Mouse (Mus musculus) MEL-GATA-1-ER (cell line): Measurements from ENCODE around the gene Gng12.
"Not testable (repeated sequence)": the region's sequence is repeated elsewhere in the genome, so short reads cannot be mapped to it uniquely, and the experiment has no call there.

Experiments used
- DNase-seq: peaks from one replicate; pipeline ENCODE4 v3.0.0-alpha.2; 2012; ENCODE audit warnings: low read depth; ENCODE audit errors: extremely low read depth

The Gng12 gene

DNA sequence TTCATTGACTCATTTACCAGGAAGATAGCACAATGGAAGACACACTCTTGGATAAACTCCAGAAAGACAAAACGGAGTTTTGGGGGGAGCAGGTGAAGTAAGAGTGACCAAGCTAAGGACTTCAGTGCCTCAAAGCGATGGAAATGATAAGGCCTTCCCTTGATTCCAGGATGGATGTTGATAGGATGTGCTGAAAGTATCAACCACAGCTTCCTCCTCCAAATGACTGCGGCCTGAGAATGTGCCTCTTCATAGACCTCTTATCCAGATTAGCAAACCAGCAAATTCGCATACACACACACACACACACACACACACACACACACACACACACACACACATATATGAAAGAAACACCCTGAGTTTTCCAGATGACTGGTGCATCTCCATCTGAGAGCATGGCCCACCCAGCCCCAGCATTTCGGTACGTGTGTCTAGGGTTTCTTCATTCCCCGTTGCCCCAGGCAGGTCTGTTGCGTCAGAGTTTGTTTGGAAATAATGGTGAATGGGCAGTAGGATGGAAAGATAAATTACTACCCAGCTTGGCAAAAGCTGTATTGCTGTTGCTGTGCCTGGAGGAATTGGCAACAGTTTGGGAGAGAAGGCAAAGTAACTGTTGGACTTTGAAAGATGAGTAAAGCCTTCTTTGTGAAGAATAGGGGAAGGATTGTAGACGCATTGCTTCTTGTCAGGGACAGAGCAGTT is 131.4 kb downstream of the Gng12 start:
- peak; percentile 25 for DNase-seq

DNA sequence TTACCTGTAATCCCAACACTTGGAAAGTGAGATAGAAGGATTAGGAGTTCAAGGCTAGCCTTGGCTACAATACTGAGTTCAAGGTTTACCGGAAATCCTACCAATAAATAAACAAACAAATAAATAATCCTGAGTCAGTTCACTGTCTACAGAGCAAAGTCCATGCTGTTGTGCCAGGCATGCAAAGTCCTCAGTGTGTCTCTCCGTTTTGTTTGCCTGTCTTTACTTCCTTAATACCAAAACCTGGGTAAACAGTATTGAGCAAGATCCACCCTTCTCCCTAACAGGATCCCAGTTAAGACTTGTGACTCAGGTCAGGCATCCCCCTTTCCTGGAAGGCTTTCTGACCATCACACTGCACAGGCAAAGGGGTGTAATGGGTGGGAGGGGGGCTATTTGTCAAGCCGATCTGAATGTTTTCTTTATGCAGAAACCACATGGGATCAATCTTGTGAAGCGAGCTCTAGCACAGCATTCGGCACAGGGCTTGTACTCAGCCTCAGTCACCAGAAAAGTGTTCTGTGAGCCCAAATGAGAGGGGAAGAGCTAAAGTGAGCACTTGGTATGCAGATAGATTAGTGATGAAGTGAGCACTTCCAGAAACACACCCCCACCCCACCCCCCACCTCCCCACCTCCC is 133.2 kb downstream of the Gng12 start:
- no peak for DNase-seq

DNA sequence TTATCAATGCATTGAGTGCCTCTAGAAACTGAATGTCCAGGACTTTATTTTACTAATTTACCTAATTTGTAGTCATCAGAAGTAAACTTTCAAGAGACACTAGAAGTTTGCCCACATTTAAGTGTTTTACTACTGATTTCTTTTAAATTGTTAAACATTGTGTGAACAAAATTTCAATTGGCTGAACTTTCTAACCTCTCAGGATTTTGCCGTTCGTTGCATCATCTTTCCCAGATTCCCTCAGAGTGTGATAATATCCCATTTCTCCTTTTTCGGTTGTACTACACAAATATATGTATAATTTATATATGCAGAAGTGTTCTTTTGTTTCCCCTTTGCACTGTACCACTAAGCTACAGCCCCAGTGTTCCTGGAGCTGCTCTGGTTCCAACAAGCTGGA is 133.8 kb downstream of the Gng12 start:
- no peak for DNase-seq

DNA sequence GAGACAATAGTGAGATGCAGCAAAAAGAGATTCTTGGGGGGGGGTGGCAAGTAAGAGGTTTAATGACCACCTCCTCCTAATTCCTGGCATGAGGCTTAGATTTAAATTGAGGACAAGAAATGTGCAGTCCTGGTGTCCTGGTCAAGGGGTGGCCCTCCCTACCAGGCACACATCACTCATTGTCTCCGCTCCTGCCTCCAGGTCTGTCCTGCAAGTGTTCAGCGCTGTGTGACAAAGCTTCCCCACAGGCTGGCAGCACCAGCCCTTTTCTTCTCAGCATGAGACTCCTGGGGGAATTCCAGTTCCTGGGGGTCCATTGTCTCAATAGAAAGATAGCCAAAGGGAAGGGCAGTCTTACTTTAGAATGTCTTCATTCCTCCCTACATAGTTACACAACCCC is 134.2 kb downstream of the Gng12 start:
- DNase-seq = no peak

DNA sequence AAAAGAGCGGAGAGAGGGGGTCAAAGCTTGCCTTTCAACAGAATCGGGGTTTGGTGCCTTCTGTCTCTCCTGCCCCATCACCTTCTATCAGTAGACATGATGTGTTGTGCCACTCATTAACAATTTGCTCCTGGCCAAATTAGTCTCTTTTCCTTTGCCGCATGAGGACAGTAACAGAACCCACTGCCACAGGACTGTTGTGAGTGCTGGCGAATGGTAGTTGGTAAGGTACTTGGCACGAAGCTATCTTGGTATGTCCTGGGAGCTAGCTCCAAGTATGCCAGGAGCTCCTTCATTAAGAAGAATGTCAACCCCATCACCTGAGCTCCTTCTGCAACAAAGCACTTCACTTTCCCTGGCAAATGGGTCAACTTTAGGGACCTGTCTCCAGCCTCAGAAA is 134.6 kb downstream of the Gng12 start:
- DNase-seq = no peak

DNA sequence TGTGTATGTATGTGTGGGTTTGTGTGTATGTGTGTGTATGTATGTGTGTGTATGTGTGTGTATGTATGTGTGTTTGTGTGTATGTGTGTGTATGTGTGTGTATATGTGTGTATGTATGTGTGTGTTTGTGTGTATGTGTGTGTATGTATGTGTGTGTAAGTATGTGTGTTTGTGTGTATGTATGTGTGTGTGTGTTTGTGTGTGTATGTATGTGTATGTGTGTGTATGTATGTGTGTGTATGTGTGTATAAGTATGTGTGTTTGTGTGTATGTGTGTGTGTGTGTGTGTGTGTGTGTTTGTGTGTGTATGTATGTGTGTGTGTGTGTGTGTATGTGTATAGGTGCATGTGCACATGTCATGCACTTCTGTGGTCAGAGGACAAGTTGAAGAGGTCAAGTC is 136.4 kb downstream of the Gng12 start:
- DNase-seq = not testable (repeated sequence)

DNA sequence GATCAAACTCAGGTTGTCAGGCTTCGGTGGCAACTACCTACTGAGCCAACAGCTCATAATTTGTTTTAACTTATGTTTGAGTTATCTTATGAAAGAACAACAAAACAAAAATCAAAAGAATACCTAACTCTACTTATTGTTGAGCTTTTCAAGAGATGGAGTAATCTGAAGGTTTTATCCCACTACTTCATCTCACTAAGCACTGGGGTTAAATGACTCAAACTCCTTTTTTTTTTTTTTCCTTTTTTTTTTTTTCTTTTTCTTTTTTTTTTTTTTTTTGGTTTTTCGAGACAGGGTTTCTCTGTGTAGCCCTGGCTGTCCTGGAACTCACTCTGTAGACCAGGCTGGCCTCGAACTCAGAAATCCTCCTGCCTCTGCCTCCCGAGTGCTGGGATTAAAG is 136.8 kb downstream of the Gng12 start:
- DNase-seq = not testable (repeated sequence)

DNA sequence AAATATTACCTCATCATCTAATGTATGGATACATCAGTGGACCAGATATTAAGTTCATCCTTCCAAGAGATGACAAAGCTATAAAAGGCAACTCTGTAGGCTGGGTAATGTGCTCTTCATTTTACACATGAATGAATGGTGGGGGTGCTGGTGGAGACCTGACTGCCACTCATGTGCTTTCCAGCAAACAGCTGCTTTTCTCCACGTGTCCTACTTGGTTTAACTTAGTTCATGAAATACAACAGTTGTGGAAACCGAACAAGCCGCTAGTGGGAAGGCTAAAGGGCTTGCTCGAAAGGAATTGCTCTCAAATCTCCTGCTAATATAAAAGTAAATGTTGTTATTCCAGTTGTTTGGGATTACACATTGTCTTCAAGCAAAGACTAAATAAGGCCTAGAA is 137.4 kb downstream of the Gng12 start:
- DNase-seq = no peak

DNA sequence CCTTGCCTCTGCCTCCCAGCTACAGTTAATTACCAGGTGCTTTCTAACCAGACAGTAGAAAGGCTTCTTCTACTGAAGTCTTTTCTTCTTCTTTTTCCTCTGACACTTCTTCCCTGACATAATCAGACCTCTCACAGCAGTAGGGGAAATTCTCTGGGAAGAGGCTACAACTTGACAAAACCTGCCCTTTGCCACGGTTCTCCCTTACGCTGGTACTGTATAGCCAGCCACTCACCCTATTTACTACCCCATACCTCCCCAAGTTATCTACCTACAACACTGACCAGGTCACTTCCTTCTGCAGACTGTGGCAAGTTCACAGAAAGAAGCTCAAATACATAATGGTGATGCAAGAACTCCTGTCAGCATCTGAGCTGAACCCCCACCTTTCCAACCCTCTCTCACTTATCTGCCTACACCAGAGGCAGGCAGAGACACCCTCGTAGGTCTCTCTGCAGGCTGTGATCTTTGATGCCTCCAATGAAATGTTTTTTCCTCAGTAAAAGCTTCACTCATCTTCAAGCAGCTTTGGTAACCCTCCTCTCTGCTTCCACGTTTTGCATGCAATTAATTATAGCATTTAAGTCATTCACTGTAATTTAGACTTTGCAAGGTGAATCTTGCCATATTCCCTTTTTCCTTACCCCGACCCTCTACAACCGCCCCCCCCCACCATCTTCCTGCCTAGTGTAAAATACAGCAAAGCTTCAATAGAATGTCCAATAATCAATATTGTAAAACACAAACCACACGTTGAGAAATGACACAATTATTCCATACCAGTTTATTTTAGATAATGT is 138.3 kb downstream of the Gng12 start:
- DNase-seq = peak; percentile 97

DNA sequence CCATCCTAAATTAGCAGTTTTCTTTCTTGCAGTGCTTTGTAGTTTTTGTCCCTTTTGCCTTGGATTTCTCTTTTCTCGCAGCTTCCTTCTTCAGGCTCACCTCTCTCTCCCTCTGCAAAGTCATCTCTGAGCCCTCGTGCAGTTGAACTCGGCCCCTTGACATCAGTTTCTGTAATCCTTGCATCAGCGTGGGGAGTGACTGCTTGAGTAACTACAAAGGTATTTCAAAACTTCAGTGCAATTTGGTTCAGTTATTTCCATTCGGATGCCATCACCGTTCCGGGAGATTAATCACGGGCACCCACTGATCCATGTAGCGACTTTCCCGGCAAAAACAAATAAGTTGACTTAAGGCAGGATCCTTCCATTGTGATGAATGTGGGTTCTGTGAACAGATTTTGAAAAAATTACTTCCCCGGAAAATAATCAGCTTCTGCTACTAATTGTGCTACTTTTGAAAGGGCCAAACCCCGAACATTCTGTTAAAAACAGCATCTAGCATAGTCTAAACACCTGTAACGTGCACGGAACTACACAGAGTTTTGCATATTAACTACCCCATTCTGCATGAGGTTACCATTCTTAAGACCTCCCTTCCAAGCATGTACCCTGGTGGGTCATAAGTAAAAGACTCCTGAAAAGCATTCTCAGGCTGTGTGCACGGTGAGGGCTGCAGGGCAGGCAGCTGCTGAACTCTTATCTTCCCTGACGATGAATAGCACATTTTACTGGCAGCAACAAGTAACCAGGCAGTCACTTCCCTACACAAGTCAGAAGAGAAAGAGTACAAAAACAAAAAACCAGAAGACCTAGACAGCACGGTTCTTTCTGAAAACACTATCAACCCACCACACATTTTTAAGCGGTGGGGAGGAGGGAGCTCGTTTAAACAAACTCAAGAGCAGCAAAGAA is 139.4 kb downstream of the Gng12 start:
- DNase-seq = peak; percentile 91

DNA sequence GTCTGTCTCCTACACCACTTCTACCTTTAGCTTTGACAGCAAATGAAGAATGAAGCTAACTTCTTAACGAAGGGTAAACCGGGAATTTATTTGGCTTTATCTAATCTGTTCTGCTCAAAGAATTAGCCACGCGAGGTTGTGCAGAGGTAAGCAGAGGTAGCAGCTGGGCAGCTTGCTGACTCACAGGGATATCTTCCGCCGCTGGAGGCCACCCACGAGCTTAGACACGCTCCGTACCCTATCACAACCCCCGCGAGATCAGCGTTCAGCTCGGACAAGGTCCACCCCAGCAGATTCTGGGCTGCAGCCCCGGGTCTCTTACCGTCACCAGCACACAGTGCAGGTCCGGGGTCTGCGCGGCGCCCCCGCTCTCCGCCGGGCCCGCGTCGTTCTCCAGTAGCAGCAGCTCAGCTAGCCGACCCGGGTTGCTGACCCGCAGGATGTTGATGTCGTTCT is 140.2 kb downstream of the Gng12 start:
- DNase-seq = peak; percentile 70

DNA sequence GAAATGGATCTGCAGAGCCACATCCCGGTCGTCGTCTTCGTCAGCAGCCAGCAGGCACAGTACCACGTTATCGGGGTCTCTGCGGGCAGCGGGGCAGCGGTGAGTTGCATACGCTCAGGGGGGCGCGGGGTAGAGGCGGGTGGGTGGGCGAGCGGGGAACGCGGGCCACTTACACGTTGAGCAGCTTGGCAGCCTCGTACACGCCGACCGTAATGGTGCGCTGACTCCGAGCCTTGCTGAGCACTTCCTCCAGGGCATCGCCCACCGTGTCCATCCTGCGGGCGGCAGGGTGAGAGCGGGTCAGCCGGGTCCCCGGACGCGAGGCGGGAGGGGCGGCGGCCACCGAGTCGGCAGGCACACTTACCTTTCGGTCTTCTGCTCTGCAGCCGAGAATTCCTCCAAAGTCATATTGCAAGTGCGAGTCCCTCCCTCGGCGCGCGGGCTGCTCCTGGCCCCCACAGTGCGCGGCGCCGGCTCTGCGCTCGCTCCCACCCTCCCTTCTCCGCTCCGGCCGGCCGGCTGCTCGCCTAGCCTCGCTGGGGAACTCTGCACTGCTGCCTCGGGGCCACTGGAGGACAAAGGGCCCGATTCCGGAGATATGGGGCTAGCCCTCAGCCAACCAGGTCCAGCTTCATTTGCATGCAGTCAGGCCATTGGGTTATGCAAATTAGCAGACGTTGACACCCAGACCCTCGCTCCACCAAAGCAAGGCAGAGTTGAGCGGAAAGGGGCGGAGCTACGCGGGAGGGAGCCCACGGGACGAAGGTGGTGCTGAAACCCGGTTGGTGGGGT is 140.8 kb downstream of the Gng12 start, which contains the start of gene Gadd45a:
Gadd45a (minus strand) TSS at position 621 of the 792 bp plus-strand sequence.
- DNase-seq = peak; percentile 98

- no peak for DNase-seq
Observed at GRCm38 (mm10) chr6:67038964-67039363, 142.8 kb downstream of the Gng12 start.

GRCm38 (mm10) chr6:67040904-67041410 is 144.8 kb downstream of the Gng12 start:
- DNase-seq = no peak

- DNase-seq = no peak
Observed at GRCm38 (mm10) chr6:67045424-67045823, 149.2 kb downstream of the Gng12 start.

DNA sequence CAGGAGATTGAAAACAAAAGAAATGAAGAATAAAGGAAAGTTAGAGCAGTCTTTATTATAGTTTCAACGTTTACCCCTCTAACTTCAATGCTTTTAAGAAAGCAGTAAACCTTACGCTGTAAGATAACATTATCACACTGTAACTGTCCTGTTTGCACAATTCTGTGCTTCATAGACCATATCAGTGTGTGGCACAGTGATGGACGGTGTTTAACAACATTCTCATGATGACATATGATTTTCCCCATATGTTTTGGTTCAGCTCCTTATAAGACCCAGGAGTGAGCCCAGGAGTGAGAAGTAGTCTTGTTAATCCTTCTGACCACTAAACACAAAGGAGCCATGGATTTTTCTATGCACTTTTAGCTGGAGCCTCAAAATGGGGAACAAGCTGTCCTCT is 150.7 kb downstream of the Gng12 start:
- peak; percentile 14 for DNase-seq

GRCm38 (mm10) chr6:67048052-67048691 is 152.0 kb downstream of the Gng12 start:
- DNase-seq = no peak

DNA sequence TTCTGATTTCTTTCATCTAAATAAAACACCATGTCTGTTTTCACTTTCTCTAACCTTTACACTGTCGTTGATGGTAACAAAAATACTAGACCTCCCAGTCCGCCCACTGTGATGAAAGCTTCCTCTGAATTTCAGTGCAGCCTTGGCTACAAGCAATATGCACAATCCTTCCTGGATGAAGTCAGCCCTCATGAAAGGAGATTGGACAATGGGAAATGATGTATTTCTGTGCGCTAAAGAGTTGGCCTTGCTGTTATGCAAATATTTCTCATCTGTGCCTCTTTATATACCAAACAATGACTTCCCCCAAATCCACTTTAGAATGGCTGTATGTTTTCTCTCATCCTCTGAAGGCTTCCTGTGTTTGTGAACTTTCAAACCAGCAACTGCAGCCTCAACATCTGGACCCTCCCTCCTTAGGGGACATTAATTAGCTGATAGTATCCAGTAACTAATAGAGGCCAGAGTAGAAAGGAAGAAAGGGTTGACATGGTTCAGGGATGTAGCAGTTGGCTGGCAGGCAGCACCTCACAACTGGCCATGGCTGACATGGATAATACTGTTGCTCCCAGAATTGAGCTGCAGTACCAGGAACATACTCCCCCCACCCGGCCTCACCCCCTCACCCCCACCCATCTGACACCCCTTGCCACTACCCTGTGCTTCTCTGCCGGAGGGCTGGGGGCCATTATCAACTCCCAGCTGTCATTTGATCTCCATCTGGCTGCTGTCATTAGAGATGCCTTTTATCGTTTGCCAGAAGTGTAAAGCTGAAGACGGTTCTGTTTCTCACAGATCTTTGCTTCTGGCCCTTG is 152.9 kb downstream of the Gng12 start:
- no peak for DNase-seq

DNA sequence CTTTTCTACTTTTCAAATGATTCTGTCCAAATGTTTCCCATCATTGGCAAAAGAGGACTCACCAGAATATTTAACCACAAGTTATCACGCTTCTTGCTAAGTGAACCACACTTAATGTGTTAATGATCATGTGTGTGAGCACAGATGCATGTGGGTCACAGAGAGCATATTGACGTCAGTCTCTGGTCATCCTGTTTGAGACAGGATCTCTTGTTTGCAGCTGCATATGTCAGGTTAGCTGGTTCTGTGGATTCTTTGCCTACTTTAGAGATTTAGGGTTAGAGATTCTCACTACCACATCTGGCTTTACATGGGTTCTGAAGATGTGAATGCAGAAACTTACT is 153.5 kb downstream of the Gng12 start:
- DNase-seq = no peak
